Mouse (Mus musculus) lung, postnatal 4 days (tissue): ENCODE measurements around the gene Klrb1f.
"Not testable (repeated sequence)": the region's sequence is repeated elsewhere in the genome, so short reads cannot be mapped to it uniquely, and the experiment has no call there.

Source experiments
- DNase-seq, 2 experiments: peaks; one replicate each; pipeline ENCODE4 v3.0.0; 2021

Gene Klrb1f

DNA sequence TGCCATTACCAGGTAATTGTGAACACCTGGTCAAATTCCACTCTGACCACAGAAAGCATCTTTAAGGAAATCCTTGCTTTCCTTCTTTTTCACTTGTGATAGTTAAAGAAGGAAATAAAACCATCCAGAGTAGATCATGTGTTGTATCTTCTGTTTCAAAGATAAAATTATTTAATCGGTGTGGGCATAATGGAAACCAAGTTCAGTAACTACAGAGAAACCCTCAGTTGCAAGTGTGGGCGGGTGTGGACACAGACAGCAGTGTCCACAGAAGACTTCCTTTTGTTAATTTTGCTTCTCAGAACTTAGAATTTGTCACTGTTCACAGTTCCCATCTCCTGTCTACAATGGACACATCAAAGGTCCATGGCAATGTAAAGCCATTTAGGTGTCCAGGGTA, at the start of gene Klrb1f:
Klrb1f (plus strand) TSS at position 301 of the 400 bp plus-strand sequence.
- no peak for DNase-seq

DNA sequence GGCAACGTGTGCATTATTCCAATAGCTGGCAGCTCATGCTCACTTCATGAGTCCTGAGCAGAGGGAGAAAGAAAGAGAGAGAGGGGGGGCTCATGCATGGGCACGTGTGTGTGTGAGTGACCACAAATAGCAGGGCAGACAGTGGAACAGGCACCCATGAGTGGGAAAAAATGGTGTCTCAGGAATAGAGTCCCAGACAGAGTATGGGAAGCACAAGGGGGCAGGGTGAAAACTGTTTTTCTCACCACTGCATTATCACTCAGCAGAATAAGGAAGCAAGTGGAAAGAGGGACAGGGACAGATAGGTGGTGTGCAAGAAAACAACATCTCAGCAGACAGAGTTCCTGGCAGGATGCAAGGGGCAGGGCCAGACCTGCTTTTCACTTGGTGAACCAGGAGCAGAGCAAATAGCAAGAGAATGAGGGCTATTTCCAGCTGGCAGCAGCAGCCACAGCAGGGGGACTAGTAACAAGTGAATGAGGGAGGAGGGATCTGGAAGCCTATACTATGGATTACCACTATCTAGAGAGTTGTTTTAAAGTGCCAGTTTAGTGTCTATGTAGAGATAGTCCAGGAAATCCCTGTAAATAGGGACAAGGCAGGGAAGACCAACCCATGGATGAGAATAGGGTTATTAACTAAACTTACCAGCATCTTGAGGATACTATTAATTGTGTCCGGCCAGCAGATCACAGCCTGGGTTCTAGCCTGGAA, 49.5 kb upstream of the Klrb1f start:
- no peak for DNase-seq

DNA sequence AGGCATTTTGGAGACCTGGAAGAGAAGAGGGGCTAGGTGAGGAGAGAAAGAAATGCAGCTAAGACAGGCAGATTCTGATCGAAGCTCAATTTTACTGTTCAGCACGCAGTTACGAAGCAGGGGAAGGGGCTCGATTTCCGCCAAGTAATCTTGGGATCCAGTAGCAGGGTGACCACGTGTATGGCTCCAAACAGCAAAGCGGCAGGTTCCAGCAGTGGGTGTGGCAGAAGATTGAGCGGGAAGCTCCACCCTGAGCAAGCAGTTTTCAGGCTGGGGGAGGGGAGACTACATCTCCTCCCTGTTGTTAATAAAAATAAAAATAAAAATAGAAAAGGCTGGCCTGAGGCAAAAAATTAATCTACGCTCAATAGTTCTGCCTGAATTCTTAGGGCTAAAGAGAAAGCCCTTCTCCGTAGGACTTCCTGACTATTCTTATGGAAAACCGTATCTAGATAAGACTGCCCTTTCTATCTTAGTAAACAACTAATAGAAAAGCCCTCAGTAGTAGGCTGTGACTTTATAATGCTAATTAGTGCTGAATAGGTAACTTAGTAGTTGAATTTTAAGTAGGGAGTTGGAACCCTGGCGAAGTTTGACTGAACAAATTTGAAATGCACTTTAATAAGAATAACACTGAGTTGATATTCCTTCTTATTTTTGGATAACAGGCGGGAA, 48.8 kb upstream of the Klrb1f start:
- DNase-seq, result no peak

DNA sequence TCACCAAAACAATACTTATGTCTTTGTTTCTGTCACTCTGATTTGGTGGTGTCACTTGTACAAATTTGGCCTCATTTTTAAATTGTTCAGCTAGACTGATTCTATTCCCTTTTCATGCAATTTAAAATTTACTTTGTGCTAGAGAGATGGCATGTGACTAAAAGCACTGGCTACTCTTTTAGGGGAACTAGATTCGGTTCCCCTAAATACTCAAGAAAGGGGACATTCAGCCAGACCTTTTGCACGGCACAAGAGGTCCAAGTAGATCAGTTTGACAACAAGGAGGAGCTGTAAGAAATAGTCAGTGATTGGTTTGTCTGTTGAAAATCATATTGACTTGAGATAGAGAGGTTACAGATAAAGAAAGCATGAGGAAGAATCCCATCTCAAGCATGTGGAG, 44.3 kb upstream of the Klrb1f start:
- DNase-seq, result no peak

DNA sequence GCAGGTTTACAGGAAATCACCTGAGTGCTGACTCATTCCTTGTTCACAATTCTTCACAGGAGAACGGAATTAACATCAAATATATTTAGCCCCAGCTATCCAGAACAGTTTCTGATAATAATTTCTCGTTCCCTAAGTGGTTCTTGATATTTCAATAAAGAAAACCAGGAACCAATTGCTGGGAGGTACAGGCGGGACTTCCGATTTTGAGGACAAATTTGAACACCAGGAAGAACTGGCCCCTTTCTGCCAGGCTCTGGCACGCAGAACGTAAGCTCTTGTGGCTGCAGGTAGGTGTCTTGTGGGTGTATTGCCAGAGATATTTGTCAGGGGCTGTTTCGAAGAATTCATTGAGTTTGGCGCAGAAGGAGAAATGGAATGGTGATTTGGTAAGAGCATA, 37.1 kb upstream of the Klrb1f start:
- no peak for DNase-seq

DNA sequence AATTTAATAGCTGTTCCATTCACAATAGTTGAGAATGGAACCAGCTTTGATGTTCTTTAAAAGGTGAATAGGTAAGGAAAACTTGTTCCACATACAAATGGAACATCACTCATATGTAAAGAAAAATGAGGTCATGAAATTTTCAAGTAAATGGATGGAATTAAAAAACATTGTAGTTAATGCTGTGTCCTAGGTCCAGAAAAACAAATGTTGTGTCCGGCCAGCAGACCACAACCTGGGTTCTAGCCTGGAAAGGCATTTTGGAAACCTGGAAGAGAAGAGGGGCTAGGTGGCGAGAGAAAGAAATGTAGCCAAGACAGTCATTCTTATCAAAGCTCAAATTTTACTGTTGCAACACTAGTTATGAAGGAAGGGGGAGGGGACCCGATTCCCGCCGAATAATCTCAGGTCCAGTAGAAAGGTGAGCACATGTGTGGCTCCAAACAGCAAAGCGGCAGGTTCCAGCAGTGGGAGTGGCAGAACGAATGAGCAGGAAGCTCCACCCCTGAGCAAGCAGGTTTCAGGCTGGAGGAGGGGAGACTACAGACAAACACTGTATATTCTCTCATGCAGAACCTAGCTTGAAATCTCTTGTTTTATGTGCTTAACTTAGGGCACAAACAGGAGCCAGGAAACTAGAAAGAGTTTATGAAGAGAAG, 35.7 kb upstream of the Klrb1f start:
- not testable (repeated sequence) for DNase-seq

DNA sequence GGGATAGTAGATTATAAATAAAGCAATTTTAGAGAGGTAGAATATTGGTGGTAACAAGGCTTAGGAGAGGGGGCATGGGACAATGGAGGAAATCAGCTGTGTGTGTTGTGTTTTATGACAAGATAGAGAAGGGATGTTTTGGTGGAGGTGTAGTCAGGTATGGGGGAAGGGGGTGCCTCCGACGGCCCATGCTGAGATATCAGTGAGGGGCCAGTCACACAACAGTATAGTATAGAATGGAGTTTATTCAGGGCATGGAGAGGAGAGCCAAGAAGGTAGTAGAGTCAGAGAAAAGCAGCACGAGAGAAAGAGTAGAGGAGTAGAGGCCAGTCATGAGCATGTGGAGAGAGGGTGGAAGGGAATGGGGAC, 35.2 kb upstream of the Klrb1f start:
- DNase-seq, result no peak

DNA sequence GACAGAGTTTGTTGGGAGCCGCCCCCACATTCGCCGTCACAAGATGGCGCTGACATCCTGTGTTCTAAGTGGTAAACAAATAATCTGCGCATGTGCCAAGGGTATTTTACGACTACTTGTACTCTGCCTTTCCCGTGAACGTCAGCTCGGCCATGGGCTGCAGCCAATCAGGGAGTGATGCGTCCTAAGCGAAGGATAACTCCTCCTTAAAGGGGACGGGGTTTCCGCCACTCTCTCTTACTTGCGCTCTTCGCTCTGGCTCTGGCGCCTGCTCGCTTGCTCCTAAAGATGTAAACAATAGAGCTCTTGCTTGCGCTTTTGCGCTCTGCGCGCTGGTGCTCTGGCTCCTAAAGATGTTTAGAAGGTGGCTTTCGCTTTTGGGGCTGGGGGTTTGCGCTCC, 33.7 kb upstream of the Klrb1f start:
- DNase-seq, result not testable (repeated sequence)

DNA sequence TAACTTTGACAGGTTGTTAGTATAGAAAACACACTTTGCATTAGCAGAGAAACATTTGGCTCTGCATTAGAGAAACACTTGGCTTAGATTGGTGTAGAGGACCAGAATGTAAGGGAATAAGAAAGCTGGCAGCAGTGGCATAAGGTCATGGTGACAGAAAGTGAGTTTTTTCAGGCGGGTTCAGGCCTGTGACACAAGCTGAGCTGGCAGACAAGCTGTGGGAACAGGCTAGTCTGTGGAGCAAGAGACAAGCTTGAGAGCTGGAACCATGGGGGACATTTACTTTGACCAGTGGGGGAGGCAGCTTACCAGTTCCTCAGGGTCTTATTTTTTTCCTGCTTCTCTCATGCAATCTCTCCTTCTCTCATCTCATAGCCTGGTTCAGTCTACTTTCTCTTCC, 32.7 kb upstream of the Klrb1f start:
- DNase-seq, result no peak

DNA sequence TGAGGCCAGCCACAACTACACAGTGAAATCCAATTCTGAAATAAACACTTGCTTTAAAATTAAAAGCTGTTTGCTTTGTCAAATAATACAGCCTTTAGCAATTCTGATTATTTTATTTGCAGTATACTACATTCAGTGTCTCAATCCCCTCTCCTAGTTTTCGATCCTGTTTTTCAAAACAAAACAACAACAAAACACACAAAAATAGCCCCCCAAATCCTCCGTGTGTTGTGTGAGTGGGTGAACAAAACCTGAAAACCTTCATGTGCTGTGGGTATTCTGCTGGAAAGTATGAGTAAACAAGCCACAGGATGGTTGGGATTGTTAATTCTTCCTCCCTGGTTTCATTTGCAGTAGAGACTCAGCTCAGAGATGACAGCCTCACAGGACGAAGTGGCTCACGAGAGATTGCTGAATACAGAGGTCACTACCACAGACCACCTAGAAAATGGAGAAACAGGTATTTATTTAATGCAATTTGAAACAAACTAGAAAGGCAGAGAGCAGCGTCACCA, 31.9 kb upstream of the Klrb1f start:
- no peak for DNase-seq

DNA sequence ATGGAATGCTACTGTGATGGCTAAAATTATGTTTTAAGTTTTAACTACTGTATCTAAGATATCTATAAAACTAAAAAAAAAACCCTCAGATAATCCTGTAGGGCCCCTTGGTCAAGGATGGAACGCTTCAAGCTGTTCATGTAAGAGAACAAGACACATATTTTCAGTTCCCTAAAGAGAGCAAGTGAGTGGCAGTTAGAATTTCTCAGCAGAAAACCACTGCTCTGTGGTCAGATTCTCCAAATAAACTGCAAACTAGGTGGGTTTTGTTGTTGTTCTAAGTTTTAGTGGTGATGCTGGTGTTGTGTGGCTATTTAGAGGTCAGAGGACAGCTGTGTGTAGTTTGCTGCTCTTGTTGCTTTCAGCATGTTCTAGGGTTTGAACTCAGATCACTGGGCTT, 31.3 kb upstream of the Klrb1f start:
- no peak for DNase-seq

DNA sequence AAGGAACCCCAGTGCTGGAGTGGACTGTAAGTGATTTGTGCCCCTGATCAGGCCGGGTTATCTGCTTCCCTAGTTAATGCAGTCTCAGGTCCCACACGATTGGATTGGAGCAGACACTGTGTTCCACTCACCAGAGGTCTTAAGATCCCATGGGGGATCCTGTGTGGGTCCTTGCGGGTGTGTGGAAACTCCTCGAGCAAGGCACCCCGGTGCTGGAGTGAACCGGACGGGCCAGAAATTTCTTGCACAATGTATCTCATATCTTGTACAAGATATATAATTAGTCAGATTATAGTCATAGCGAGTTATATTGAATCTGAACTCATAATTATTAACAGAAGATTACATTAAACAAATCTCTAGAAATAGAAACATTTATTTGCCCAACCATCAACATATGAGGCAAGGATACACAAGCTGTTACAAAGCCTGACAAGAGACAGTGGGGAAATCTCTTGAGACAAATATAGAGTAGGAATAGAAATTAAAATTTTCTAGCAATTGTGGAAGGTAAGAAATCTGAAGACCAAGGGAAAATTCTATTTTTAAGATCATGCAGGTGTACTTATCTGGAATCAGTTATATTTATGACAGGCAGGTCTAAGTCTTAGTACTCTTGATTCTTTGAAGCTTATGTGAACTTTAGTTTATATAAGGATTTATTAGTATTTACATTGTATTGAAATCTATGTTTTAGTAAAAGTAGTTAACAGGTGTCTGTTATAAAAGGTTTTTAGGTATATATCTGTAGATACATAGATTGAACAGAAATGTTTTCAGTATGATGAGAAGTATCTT, 18.1 kb upstream of the Klrb1f start:
- DNase-seq, result no peak

DNA sequence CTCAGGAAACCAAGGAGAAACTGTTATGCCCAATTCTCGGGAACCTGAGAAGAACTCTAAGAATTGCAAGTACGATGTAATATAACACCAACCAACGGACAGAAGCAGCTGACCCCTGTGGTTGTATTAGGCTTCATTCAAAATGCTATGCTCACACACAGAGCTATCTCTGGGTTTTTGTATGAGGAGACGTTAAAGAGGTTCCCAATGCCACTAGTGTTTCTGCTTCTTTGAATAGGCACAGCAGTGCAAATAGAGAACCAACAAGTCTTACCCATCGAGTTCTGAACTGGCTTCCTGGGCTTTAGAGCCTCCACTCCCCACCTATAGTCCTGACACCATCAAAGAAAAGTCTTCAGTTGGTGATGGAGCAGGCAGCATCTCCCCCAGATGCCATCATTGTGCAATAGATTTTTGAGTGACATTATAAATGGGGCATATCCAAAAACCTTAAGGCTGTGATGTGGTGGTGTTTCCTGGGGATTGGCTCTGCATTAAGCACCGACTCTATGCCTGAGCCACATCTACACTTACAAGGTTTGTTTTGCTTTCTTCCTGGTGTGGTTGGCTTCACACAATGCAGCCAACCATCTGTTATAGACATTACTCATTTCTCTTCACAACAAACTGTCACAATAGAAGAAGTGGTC, 15.4 kb upstream of the Klrb1f start:
- no peak for DNase-seq

DNA sequence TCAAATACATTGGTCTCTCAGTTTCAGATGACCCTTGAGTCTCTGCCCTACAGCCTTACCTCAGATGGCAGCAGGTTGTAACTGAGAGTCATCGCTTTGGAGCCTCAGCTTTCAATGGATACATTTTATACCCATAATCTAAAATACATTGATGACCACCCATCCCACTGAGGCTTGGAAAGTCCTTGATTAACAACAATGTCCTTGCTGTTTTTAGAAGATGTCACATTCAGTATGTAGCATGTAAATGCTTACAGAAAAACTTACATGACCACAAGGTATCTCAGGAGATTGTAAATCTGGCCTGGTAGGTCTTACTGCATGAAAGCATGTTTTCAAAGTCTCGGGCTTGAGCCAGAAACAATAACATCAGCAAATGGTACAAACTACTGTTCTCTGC, 14.7 kb upstream of the Klrb1f start:
- DNase-seq, result no peak

DNA sequence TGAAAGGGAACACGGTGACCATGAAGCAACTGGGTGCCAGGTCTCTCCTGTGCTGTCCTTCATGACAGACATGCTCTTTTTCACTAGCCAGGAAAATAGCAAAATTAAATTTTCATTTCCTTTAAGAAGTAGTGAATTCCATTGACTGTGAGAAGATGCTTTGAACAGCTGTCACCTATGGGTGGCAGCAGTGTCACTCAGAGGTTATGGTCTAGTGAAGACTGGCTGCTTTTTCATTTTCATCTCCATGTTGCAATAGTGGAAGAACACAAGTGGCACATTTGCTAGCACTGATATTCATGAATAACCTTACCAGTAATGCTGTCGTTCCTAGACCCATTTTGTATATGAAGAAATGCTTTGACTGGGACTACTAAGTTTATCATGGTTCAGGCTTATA, 12.3 kb upstream of the Klrb1f start:
- DNase-seq, result peak in 1 of 2 experiments; percentile 19

DNA sequence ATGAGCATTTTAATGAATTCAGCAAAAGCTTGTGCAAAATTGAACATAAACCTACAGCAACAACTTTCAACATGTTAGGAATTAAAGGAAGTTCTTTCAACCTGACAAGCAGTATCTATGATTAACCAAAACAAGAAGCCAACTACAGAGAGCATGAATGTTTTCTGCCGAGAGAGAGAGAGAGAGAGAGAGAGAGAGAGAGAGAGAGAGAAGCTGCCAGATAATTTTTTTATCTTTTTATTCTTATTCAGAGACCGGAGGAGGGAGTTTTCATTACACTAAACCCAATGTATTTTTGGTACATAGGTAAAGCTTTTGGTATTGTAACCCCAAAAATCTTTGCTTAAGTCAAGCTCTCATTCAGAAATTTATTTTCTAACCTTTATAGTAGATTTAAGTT, 10.7 kb upstream of the Klrb1f start:
- no peak for DNase-seq

DNA sequence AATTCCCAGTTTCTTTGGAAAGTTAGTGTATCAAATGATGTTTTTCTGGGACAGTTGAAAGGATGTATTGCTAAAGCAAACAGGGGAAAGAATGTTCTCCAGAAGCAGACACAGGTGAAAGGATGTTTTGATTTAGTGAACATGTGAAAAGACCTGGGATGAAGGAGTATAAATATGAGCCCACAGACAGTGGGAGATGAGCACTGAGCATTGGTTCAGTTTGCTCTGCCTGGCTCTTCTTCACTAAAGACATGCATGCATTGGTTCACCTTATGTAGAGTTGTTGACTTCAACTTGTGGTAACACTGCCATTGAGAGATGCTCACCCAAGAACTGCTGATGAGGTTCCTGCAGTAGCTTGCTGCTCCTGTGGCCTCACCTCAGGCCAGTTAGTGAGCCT, 9.4 kb upstream of the Klrb1f start:
- no peak for DNase-seq

DNA sequence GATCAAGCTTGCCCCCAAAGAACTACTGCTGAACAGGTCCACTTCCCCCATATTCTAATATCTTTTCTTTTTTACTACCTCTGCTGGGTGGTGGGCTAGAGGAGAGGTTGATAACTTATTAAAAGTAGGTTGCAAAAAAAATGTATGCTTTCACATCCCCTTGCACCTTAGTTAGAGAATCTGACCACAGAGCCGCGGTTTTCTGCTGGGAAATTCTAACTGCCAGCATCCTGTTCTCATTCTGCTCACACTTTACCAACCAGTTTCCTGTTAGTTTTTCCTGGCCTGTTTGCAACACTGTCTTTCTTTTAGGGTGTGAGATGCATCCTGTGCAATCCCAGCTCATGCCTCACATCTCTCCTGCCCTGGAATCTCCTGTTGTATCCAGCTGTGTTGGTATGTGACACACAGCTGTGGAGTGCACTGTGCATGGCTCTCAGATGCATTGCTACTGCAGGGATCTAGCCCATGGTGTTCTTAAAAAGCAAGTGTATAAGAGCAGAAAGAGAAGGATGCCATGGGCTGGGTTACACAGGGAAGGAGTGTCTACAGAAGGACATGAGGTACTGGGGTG, 8.7 kb upstream of the Klrb1f start:
- DNase-seq, result no peak

DNA sequence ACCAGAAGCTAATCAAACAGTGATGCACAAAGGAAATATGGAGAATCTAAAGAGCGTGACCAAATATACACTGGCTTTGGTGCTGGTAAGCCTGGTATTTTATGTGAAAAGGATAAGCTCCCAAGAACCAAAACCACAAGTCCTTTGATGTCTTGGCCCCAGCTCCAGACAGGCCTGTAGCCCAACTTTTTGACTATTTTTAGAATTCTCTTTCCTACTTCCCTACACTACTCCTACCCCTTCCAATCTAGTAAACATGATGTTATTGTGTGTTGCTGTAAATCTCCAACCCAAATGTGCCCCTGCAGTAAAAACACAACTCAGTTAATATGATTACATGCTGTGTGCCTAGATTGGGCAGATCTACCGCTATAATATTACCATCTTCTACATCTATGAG, 4.2 kb upstream of the Klrb1f start:
- DNase-seq, result no peak

DNA sequence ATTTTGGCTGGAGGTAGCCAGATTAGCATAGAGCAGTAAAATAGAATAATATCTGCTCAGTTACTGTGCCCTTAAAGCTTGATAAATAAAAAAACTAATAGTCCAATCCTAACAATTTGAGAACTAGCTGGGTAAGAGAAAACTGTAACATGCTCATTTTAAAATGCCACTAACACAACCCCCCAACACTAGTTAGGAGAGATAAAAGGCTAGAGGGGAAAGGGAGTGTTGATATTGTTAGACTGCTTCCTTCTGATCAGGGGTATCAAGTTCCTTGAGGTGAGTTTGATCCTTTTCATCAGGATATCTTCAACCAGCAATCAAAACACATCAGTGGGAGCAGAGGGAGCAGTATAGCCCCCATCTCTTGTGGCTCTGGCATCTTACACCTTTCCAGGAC, 3.2 kb upstream of the Klrb1f start:
- DNase-seq, result no peak

DNA sequence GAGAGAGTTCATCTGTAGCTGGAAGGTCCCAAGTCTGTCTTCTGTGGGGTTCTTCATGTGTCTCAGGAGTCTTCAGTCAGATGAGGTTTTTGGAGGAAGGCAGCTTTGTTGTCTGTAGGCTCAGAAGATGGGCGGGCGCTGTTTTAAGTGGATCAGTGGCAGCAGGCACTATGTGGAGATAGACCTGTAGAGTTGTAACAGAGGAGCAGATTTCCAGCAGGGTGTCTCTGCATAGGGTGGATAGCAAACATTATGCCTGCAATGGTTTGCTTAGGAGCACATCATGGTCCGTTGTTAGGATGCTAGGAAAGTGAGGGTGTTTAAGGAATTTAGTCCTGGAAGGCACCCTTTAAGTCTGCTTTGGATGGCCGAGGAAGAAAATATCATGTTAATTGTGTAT, 2.7 kb downstream of the Klrb1f start:
- no peak for DNase-seq

DNA sequence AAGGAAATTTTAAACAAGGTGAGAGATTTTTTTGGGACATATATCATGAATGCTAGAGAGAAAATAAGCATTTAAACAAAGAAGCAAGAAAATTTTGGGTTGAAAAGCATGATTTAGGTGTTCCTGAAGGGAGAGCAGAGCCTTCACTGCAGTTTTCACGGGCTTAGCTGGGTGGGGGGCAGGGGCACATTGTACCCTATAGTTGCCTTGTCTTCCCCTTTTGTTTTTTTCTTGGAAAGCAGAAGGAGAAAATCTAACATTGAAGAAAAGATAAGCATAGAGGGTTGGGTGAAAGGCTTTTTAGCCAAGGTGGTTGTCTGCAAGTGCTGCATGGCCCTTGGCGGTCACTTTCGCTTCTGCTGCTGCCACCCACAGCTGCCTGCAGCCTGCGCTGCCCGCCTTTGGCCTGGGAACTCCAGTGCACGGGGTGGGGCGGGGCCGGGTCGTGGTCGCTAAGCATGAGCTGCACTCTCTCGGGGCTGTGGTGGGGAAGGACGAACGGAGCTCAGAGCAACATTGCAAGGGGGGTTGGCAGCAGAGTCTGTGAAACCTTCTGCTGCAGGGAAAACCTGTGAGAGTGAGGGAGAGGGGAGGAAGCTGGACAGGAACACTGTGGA, 3.3 kb downstream of the Klrb1f start:
- DNase-seq, result peak; percentile 74 to 85
